Mouse (Mus musculus): Measurements from ENCODE around the gene Pi4kb. TPM values are rescaled to one million over a fixed set of nuclear protein-coding genes. Genes with fewer than 3 reads are reported as not detected.
A peak's percentile ranks its signal among the peaks of the same experiment; 100 is the strongest.
"Not testable (repeated sequence)": the region's sequence is repeated elsewhere in the genome, so short reads cannot be mapped to it uniquely, and the experiment has no call there.

Pi4kb gene
- 14.0 and 17.6 TPM in 2 replicates for polyA plus RNA-seq (2015; fragmentation: Nextera tagmentation; extraction: Ambion mirVana)

DNA sequence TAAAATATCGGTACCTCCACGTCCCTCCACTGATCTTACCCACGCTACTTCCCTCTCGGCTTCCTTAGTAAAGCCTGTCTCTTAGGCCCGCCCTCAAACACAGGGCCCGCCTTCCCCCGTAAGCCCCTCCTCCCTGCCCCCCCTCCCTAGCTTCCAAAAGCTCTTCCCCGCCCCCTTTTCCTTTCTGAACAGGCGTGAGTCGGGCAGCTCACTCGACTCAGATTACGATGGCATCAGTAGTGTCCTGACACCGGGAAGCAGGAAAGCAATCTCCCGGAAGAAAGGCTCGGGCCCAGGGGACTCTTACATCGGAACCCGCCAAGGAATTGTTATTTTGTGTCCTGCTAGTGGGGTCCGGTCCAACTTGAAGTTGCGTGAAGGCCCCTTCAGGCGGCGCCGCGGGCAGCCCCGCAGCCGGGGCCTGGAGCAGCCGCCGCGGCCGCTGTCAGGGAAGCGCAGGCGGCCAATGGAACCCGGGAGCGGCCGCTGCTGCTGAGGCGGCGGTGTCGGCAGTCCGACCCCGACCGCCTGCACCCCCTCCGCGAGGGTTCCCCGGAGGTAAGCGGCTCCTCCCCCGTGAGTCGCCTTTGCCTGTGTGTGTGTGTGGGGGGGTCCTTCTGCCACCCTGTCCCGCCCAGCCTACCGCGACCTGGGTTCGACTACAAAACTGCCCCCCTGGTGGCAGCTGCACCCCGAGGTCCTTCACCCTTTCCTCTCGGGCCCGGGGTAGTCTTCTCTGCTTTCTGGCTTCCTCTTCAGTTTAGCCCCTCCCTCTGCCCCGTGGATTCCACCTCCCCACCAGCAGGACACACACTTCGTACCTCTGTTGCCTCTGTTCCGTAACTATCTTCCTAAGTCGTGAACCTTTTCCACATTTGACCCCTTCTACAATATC, at the start of gene Pi4kb:
TSS of gene Pi4kb (plus strand) at position 204 of the 895 bp plus-strand sequence.
- H3K4me1 ChIP-seq = peaks cover 19% of the 10 kb centered on the region
- H3K27me3 ChIP-seq (replicated peaks) = no peaks in the 10 kb centered on the region
- H3K4me2 ChIP-seq = peak within 1 kb of the TSS; percentile 81
- H3K36me3 ChIP-seq = peaks cover 27% of the 10 kb centered on the region
- peak within 1 kb of the TSS; percentile 92 for H3K9ac ChIP-seq
- no peaks in the 10 kb centered on the region for H3K9me3 ChIP-seq
- peak; percentile 83 for ATAC-seq (ENCODE audit: extremely low read depth, insufficient number of reproducible peaks, low FRiP score, low TSS enrichment)
- H3K27ac ChIP-seq (replicated peaks) = peak within 1 kb of the TSS; percentile 87
- WGBS = under 1% methylated on average over 56 of the region's 57 CpGs
- peak within 1 kb of the TSS; percentile 81 for H3K4me3 ChIP-seq

DNA sequence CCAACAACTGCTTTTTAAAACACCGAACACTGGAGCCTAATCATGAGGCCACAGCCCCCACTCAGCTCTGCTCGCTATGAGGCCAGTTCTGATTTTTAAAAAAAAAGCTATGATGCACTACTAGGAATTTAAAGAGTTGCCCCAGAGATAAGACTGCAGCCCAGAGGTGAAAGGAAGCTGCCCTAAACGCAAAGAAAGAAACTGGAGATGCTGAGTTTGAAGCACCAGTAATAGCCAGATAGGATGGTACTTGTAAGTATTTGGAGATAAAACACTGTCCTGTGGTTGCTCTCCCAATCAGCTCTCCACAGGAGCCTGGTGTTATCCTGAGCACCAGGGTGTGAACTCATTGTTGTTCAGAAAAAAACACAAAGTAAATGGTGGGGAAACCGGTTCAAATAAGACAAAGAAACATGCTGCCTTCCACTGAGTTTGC, 48.2 kb upstream of the Pi4kb start:
- H3K4me3 ChIP-seq; H3K27me3 ChIP-seq (replicated peaks); H3K9me3 ChIP-seq; H3K27ac ChIP-seq (replicated peaks); H3K4me2 ChIP-seq; ATAC-seq (ENCODE audit: extremely low read depth, insufficient number of reproducible peaks, low FRiP score, low TSS enrichment); H3K36me3 ChIP-seq; H3K9ac ChIP-seq: not testable (repeated sequence)
- 22% methylated on average over 4 of the region's 4 CpGs for WGBS
- peaks cover 13% of the 10 kb centered on the region for H3K4me1 ChIP-seq

DNA sequence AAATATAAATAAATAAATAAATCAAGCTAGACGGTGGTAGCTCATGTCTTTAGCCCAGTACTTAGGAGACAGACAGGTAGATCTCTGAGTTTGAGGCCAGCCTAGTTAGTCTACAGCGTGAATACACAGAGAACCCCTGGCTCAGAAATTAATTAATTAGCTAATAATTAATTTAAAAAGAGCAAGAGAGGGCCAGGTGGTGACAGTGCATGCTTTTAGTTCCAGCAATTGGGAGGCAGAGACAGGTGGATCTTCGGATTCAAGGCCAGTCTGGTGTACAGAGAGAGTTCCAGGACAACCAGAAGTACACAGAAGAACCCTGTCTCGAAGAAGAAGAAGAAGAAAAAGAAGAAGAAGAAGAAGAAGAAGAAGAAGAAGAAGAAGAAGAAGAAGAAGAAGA, 45.6 kb upstream of the Pi4kb start:
- not testable (repeated sequence) for H3K9ac ChIP-seq; ATAC-seq (ENCODE audit: extremely low read depth, insufficient number of reproducible peaks, low FRiP score, low TSS enrichment); H3K27me3 ChIP-seq (replicated peaks); H3K27ac ChIP-seq (replicated peaks); H3K36me3 ChIP-seq; H3K9me3 ChIP-seq; H3K4me3 ChIP-seq; H3K4me2 ChIP-seq
- WGBS = 82% methylated on average over 4 of the region's 4 CpGs
- H3K4me1 ChIP-seq = peaks cover 29% of the 10 kb centered on the region

DNA sequence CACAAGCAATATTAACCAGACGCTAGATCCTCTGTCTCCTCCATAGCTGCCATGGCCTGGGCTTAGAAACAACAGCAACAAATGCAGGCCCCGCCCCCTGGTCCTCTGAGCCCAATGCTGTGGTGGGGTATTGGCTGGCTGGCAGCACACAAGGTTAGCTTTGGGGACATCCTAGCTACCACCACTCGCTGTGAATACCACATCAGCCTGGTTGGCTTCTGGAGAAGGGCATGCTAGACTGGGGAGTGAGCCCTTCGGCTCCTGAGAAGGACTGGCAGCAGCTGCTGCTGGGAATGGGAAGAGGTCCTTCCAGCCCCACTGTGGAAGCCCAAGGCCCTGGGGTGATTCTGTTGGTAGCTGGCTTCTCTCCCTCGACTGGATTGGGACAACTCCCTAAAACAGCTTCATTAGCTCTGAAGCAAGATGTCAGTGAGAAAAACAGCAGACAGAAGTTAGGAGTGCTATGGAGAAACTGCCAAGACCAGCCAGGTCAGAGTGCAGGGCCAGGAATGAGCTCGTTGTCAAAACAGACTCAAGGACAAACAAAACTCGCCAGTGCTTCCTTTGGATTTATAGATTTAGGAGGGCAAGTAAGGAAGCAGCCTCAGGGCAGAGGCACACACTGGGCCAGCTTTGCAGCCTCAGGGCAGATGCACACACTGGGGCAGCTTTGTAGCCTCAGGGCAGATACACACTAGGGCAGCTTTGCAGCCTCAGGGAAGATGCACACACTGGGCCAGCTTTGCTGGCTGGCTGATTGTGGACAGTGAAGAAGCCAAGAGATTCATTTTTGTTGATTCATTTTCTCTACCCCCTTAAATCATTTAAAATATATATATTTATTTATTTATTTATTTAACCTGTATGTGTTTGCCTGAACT, 43.9 kb upstream of the Pi4kb start:
- WGBS = 34% methylated on average over 7 of the region's 7 CpGs
- ATAC-seq (ENCODE audit: extremely low read depth, insufficient number of reproducible peaks, low FRiP score, low TSS enrichment); H3K4me2 ChIP-seq; H3K27me3 ChIP-seq (replicated peaks); H3K4me3 ChIP-seq; H3K9ac ChIP-seq; H3K9me3 ChIP-seq; H3K36me3 ChIP-seq: not testable (repeated sequence)
- Histone ChIP-seq H3K27ac (replicated peaks) (peak overlapping the region; percentile 36; the same call in 1 of the 2 replicates), H3K4me1 (peaks cover 34% of the 10 kb centered on the region)

DNA sequence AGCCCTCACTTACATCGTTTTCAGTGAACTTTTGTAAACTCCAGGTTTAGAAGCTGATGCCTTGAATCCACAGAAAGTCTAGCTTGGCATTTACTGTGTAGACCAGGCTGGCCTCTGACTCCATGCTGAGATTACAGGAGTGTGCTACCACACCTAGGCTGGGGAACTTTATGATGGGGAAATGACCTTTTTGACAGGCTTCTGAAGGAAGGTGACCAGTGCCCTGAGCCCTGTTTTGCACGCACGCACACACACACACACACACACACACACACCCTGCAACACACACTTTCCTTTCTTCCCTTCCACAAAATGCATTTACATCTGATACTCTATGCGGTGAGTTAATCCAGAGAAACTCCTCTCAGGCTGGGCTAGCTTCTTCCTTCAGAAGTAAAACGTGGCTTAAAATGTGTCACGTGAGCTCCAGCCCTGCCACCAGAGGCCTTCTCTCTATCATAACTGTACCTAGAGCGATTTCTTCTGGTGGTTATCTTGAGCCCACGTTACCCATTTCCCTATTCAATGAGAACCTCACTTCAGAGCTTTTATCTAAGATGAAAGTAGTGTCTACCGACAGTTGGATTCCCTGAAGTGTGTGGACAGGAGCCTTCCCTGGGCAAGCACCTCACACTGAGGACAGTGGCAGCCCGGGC, 43.0 kb upstream of the Pi4kb start:
- peaks cover 34% of the 10 kb centered on the region for H3K4me1 ChIP-seq
- WGBS = 62% methylated on average over 10 of the region's 10 CpGs
- ATAC-seq (ENCODE audit: extremely low read depth, insufficient number of reproducible peaks, low FRiP score, low TSS enrichment) = not testable (repeated sequence)

DNA sequence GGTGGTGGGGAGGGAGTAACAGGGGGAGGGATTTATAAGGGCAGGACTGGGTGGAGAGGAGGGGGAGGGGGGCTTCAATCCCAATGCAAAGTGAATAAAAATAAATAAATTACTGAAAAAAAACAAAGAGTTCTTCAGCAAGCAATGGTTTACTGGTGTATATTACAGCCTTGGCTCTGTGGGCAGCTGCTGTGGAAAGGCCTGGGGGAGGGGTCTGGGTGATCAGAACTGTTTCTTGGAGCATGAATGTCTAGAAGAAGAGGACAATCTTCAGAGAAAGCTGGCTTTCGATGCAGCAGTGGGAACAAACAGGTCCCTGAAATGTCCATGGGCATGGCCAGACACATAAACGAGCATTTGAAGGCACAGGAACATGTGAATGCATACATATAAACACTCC, 42.3 kb upstream of the Pi4kb start:
- ATAC-seq (ENCODE audit: extremely low read depth, insufficient number of reproducible peaks, low FRiP score, low TSS enrichment); H3K36me3 ChIP-seq; H3K9me3 ChIP-seq; H3K27me3 ChIP-seq (replicated peaks); H3K4me3 ChIP-seq: not testable (repeated sequence)
- peaks cover 30% of the 10 kb centered on the region for H3K4me1 ChIP-seq
- peak overlapping the region; percentile 94 for H3K27ac ChIP-seq (replicated peaks)
- H3K9ac ChIP-seq = 0 out of 2 replicates have a peak overlapping the region, but pooled peaks have one; percentile 37
- peak overlapping the region; percentile 76 for H3K4me2 ChIP-seq
- WGBS = 58% methylated on average over 2 of the region's 2 CpGs

More for the DNA sequence above, 43.0 kb upstream of the Pi4kb start:
- not testable (repeated sequence) for H3K9me3 ChIP-seq; H3K36me3 ChIP-seq; H3K4me2 ChIP-seq; H3K27me3 ChIP-seq (replicated peaks); H3K27ac ChIP-seq (replicated peaks); H3K9ac ChIP-seq; H3K4me3 ChIP-seq

DNA sequence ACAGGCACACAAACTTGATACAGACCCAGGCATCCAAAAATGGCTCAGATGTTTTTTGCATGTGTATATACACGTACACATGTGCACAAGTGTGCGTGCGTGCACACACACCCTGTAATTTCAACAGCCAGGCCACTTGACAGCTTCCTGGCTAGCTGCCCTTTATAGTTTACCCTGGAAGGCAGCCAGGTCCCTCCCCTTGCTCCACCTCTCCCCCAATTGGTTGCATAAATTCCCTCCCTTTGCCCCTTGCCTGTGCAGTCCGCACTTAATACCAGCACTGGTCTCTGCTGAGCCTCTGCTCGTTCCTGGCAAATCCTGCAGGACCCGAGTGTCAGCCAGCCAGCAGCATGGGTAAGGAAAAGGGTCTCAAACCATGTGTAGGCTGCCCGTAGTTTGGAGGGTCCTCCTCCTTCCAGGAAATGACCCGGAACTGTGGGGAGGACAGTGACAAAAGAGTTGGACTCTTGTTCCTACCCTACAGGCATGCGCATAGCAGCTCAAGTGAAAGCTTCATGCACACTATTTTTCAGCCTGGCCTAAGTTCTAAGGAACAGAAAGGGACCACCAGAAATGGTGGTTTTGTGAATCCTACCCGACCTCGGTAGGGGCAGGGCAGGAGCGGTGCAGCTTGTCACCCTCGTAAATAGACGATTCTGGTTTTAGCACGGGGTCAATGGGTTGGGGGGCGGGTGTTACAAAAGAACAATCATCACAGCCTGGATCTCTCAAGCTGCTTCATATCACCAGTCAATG, 41.5 kb upstream of the Pi4kb start, which contains the start of gene Selenbp1:
TSS of gene Selenbp1 (plus strand) at position 248 of the 756 bp plus-strand sequence.
- peaks cover 30% of the 10 kb centered on the region for H3K4me1 ChIP-seq
- H3K27ac ChIP-seq (replicated peaks) = peak within 1 kb of the TSS; percentile 94
- H3K36me3 ChIP-seq = no peaks in the 10 kb centered on the region
- peak within 1 kb of the TSS; percentile 56 for H3K4me3 ChIP-seq
- ATAC-seq (ENCODE audit: extremely low read depth, insufficient number of reproducible peaks, low FRiP score, low TSS enrichment) = peak; percentile 69
- no peaks in the 10 kb centered on the region for H3K9me3 ChIP-seq
- H3K4me2 ChIP-seq = peak within 1 kb of the TSS; percentile 76
- 8% methylated on average over 16 of the region's 16 CpGs for WGBS
- H3K27me3 ChIP-seq (replicated peaks) = no peaks in the 10 kb centered on the region
- peak within 1 kb of the TSS; percentile 79 for H3K9ac ChIP-seq

DNA sequence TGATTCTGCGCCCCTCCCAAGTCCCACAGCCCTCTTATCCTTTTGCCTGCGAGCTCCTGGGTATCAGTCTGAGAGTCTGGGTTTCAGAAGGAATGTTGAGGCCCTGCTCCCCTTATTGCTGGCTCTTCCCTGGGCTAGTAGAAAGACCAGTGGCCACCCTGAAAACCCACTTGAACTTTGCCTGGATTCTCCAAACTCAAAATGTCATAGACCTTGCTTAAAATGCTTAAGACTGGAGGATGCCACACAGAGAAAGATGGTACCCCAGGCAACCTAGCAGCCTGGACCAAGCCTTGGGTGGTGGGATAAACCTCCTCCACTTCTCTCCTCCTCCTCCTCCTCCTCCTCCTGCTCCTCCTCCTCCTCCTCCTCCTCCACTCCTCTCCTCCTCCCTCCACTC, 40.9 kb upstream of the Pi4kb start:
- H3K4me2 ChIP-seq = peak overlapping the region; percentile 76
- H3K9me3 ChIP-seq; H3K36me3 ChIP-seq; ATAC-seq (ENCODE audit: extremely low read depth, insufficient number of reproducible peaks, low FRiP score, low TSS enrichment); H3K27me3 ChIP-seq (replicated peaks): not testable (repeated sequence)
- peaks cover 30% of the 10 kb centered on the region for H3K4me1 ChIP-seq
- H3K27ac ChIP-seq (replicated peaks) = peak overlapping the region; percentile 94
- H3K4me3 ChIP-seq = peak overlapping the region; percentile 56
- no CpG with 5 or more reads among the region's 2 CpGs for WGBS
- 0 out of 2 replicates have a peak overlapping the region, but pooled peaks have one; percentile 47 for H3K9ac ChIP-seq

DNA sequence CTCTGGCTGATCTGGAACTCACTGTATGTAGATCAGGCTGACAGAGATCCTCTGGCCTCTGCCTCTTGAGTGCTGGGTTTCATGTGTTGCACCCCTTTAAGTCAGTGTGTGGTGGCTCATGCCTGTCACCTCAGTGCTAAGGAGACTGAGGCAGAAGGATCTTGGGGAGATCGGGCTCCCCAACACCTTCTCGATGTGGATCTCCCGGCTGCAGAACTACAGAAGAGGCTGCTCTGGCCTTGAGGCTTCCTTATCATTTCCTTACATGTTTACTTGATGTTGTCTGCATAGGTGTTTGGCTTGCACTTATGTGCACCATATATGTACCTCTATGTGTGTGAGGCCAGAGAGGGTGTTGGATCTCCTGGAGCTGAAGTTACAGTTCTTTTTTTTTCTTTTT, 40.0 kb upstream of the Pi4kb start:
- H3K4me3 ChIP-seq; H3K4me2 ChIP-seq; H3K9me3 ChIP-seq; H3K27me3 ChIP-seq (replicated peaks); H3K9ac ChIP-seq; ATAC-seq (ENCODE audit: extremely low read depth, insufficient number of reproducible peaks, low FRiP score, low TSS enrichment); H3K27ac ChIP-seq (replicated peaks); H3K36me3 ChIP-seq: not testable (repeated sequence)
- 83% methylated on average over 3 of the region's 3 CpGs for WGBS
- peaks cover 30% of the 10 kb centered on the region for H3K4me1 ChIP-seq

DNA sequence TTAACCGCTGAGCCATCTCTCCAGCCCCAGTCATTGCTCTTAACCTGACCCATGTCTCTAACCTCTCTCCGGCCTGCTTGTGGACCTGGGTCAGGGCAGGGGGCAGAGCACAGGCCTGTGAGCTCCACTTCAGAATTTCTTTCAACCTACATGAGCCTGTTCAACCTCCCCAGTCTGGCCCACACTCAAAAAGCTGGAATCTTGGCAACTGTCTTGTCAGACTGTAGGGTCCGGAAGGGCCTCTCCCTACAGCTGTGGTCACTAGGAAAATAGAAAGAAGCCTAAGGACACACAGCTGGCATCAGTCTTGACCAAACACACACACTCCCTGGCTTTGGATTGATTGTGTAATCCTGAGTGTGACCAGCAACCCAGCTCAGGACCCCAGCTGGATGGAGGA, 39.2 kb upstream of the Pi4kb start:
- 80% methylated on average over 3 of the region's 3 CpGs for WGBS
- H3K36me3 ChIP-seq; H3K9me3 ChIP-seq; H3K27me3 ChIP-seq (replicated peaks); H3K9ac ChIP-seq; ATAC-seq (ENCODE audit: extremely low read depth, insufficient number of reproducible peaks, low FRiP score, low TSS enrichment); H3K4me3 ChIP-seq; H3K4me2 ChIP-seq: not testable (repeated sequence)
- Histone ChIP-seq H3K4me1 (peaks cover 37% of the 10 kb centered on the region), H3K27ac (replicated peaks) (0 out of 2 replicates have a peak overlapping the region, but pooled peaks have one; percentile 8)

All from heart, embryonic 13.5 days (tissue).